Mouse (Mus musculus) liver, adult 2 months (tissue): ENCODE data around the gene Ston1.

Experiments
- CTCF ChIP-seq: fragments of 200-500 bp; IDR thresholded peaks from 2 replicates; pipeline ENCODE4 v1.5.1; 2011; ENCODE audit warnings: low read depth, low read length, control low read depth
- POLR2A ChIP-seq: fragments of 200-500 bp; IDR thresholded peaks from 2 replicates; pipeline ENCODE4 v1.6.1; 2011; ENCODE audit warnings: low read length, control low read depth; ENCODE audit not compliant: insufficient read depth; ENCODE audit errors: extremely low read depth

- TF ChIP-seq CTCF (no peak), POLR2A (no peak)
Measured at GRCm38 (mm10) chr17:88624386-88624785, 26.9 kb downstream of the Ston1 start.
